8 mouse cellular contexts compared by ENCODE assay signal in genomic region chr2:90846955-90847680, GRCm38 (mm10). TPM values are rescaled to one million over a fixed set of nuclear protein-coding genes. Genes with fewer than 3 reads are reported as not detected.
DNase-seq lines count a peak whose midpoint lies in the region; ATAC-seq and TF ChIP-seq lines count a peak whose summit lies in the region.

TSS of gene Mtch2 (plus strand) at chr2:90847155.

- dilution Hi-C loops in CH12.LX (cut with MboI; ENCODE audit: extremely low pct_ligation_motif_present, extremely low pct_unique_long_range_greater_than_20kb, low sequenced_read_pairs) = no loop called here

- peak; percentile 98 for ATAC-seq in forebrain, embryonic 11.5 days (replicated peaks; ENCODE audit: low FRiP score)
- ATAC-seq in heart, embryonic 16.5 days (replicated peaks; ENCODE audit: extremely low read depth, insufficient read depth, low FRiP score) = peak; percentile 98
- peak; percentile 95 for ATAC-seq in liver, embryonic 15.5 days (ENCODE audit: insufficient read depth)
- peak; percentile 97 for ATAC-seq in neural tube, embryonic 12.5 days (ENCODE audit: low FRiP score, low read depth)

- TF ChIP-seq CTCF in CH12.LX (conservative IDR thresholded peaks at IDR 0.05 in 1 of 2, IDR thresholded peaks at IDR 0.05 in 1 of 2; ENCODE audit: low read depth in 2 of 2, low read length in 2 of 2) = no peak

- no peaks in the 10 kb centered on the region for H3K9me3 ChIP-seq in CH12.LX (replicated peaks; ENCODE audit: low read length)
- no peaks in the 10 kb centered on the region for H3K9me3 ChIP-seq in forebrain, embryonic 11.5 days (ENCODE audit: control insufficient read depth, low read length)
- no peaks in the 10 kb centered on the region for H3K9me3 ChIP-seq in heart, embryonic 16.5 days (replicated peaks; ENCODE audit: control insufficient read depth, low read length)
- no peaks in the 10 kb centered on the region for H3K9me3 ChIP-seq in liver, embryonic 15.5 days (replicated peaks)
- no peaks in the 10 kb centered on the region for H3K9me3 ChIP-seq in neural tube, embryonic 12.5 days

- peaks cover 0 to 29% of the 10 kb centered on the region in 2 experiments; a peak in 2 of 4 replicates for H3K4me1 ChIP-seq in CH12.LX (ENCODE audit: control insufficient read depth in 1 of 2, insufficient read depth in 2 of 2)
- no peaks in the 10 kb centered on the region for H3K4me1 ChIP-seq in forebrain, embryonic 11.5 days (replicated peaks; ENCODE audit: control insufficient read depth, insufficient read depth, low read length)
- peaks cover 18% of the 10 kb centered on the region for H3K4me1 ChIP-seq in heart, embryonic 16.5 days (ENCODE audit: control insufficient read depth, insufficient read depth, low read length)
- peaks cover 30% of the 10 kb centered on the region for H3K4me1 ChIP-seq in liver, embryonic 15.5 days (replicated peaks)
- peaks cover 14% of the 10 kb centered on the region for H3K4me1 ChIP-seq in neural tube, embryonic 12.5 days

- in situ Hi-C loops in CH12.LX (cut with MboI; ENCODE audit: low pct_ligation_motif_present, low pct_unique_long_range_greater_than_20kb, low sequenced_read_pairs) = no loop called here

- H3K36me3 ChIP-seq in CH12.LX (replicated peaks in 1 of 2; ENCODE audit: control insufficient read depth in 1 of 2, insufficient read depth in 1 of 2, low read length in 1 of 2) = peaks cover 15 to 28% of the 10 kb centered on the region in 2 experiments
- H3K36me3 ChIP-seq in forebrain, embryonic 11.5 days (ENCODE audit: control insufficient read depth, insufficient read depth, low read length) = peaks cover 4% of the 10 kb centered on the region; the same call in 1 of the 2 replicates
- H3K36me3 ChIP-seq in heart, embryonic 16.5 days (ENCODE audit: control insufficient read depth, insufficient read depth) = peaks cover 21% of the 10 kb centered on the region
- peaks cover 26% of the 10 kb centered on the region for H3K36me3 ChIP-seq in liver, embryonic 15.5 days (replicated peaks)
- H3K36me3 ChIP-seq in neural tube, embryonic 12.5 days = peaks cover 21% of the 10 kb centered on the region

- peak; percentile 96 for TF ChIP-seq POLR2A in CH12.LX (IDR thresholded peaks at IDR 0.05; ENCODE audit: low read depth, low read length)

- peak within 1 kb of the TSS; percentile 89 for H3K9ac ChIP-seq in CH12.LX (ENCODE audit: insufficient read depth, low read depth)
- peak within 1 kb of the TSS; percentile 73 for H3K9ac ChIP-seq in forebrain, embryonic 11.5 days (ENCODE audit: low read length)
- peak within 1 kb of the TSS; percentile 97 for H3K9ac ChIP-seq in heart, embryonic 16.5 days (ENCODE audit: low read length)
- peak within 1 kb of the TSS; percentile 86 for H3K9ac ChIP-seq in liver, embryonic 15.5 days
- H3K9ac ChIP-seq in neural tube, embryonic 12.5 days = peak within 1 kb of the TSS; percentile 90

- peak within 1 kb of the TSS; percentile 93 for H3K4me2 ChIP-seq in CH12.LX (ENCODE audit: insufficient read depth, low read depth, poor library complexity, severe bottlenecking)
- H3K4me2 ChIP-seq in forebrain, embryonic 11.5 days (ENCODE audit: low read depth, low read length, severe bottlenecking) = peak within 1 kb of the TSS; percentile 66
- H3K4me2 ChIP-seq in heart, embryonic 16.5 days (ENCODE audit: low read depth, low read length) = peak within 1 kb of the TSS; percentile 85
- peak within 1 kb of the TSS; percentile 89 for H3K4me2 ChIP-seq in liver, embryonic 15.5 days
- peak within 1 kb of the TSS; percentile 62 for H3K4me2 ChIP-seq in neural tube, embryonic 12.5 days (replicated peaks)

- H3K27ac ChIP-seq in CH12.LX (ENCODE audit: insufficient read depth, low read depth) = peak within 1 kb of the TSS; percentile 17; the same call in 1 of the 2 replicates
- H3K27ac ChIP-seq in forebrain, embryonic 11.5 days (ENCODE audit: low read depth, low read length) = peak within 1 kb of the TSS; percentile 31
- peak within 1 kb of the TSS; percentile 91 for H3K27ac ChIP-seq in heart, embryonic 16.5 days (ENCODE audit: low read length)
- H3K27ac ChIP-seq in liver, embryonic 15.5 days (replicated peaks) = peak within 1 kb of the TSS; percentile 84
- peak within 1 kb of the TSS; percentile 74 for H3K27ac ChIP-seq in neural tube, embryonic 12.5 days

- no peak for TF ChIP-seq RAD21 in CH12.LX (IDR thresholded peaks at IDR 0.05; ENCODE audit: low read depth, low read length)

- no peak for TF ChIP-seq EP300 in CH12.LX (IDR thresholded peaks at IDR 0.05; ENCODE audit: low read length)

- no peaks in the 10 kb centered on the region for H3K27me3 ChIP-seq in CH12.LX (replicated peaks)
- H3K27me3 ChIP-seq in forebrain, embryonic 11.5 days (ENCODE audit: control insufficient read depth, insufficient read depth, low read length) = no peaks in the 10 kb centered on the region
- H3K27me3 ChIP-seq in heart, embryonic 16.5 days (ENCODE audit: control insufficient read depth, insufficient read depth, low read length) = no peaks in the 10 kb centered on the region
- H3K27me3 ChIP-seq in liver, embryonic 15.5 days = no peaks in the 10 kb centered on the region
- H3K27me3 ChIP-seq in neural tube, embryonic 12.5 days (replicated peaks) = no peaks in the 10 kb centered on the region

- DNase-seq in CH12.LX (ENCODE audit: extremely low read depth) = peak; percentile 97
- peak; percentile 94 for DNase-seq in c-Kit-positive CD71-positive TER-119-negative erythroid progenitor cells, embryonic 14.5 days (ENCODE audit: low read depth)
- peak; percentile 98 for DNase-seq in forebrain, embryonic 11.5 days (ENCODE audit: low spot score)
- peak; percentile 98 to 99 for DNase-seq in kidney, postnatal 36 days
- DNase-seq in telencephalon, adult 2 months (ENCODE audit: low read depth, low spot score) = peak; percentile 94

- peaks cover 20% of the 10 kb centered on the region for H3K79me2 ChIP-seq in CH12.LX (replicated peaks; ENCODE audit: control insufficient read depth, extremely low read depth, insufficient read depth, poor library complexity, severe bottlenecking)

- under 1% methylated on average over 67 of the region's 67 CpGs for WGBS in forebrain, embryonic 11.5 days
- under 1% methylated on average over 67 of the region's 67 CpGs for WGBS in heart, embryonic 16.5 days
- WGBS in liver, embryonic 15.5 days (ENCODE audit: insufficient replicate concordance) = under 1% methylated on average over 67 of the region's 67 CpGs
- WGBS in neural tube, embryonic 12.5 days = under 1% methylated on average over 67 of the region's 67 CpGs

- H3K4me3 ChIP-seq in CH12.LX (replicated peaks in 1 of 3; ENCODE audit: low read depth in 2 of 3, low read length in 2 of 3, poor library complexity in 1 of 3) = peak within 1 kb of the TSS; percentile 81 to 85 (median 84)
- H3K4me3 ChIP-seq in forebrain, embryonic 11.5 days (ENCODE audit: low read depth, low read length) = peak within 1 kb of the TSS; percentile 63
- H3K4me3 ChIP-seq in heart, embryonic 16.5 days (ENCODE audit: low read length) = peak within 1 kb of the TSS; percentile 99
- peak within 1 kb of the TSS; percentile 86 for H3K4me3 ChIP-seq in liver, embryonic 15.5 days (replicated peaks)
- H3K4me3 ChIP-seq in neural tube, embryonic 12.5 days = peak within 1 kb of the TSS; percentile 85

TF ChIP-seq in CH12.LX, 34 proteins besides CTCF, POLR2A, EP300 and RAD21 (continues in another document):
- TF ChIP-seq ELF1 (IDR thresholded peaks at IDR 0.05; ENCODE audit: low read depth, low read length) = peak; percentile 94
- no peak; the same call in none of the 2 replicates for TF ChIP-seq SIN3A (IDR thresholded peaks at IDR 0.05; ENCODE audit: low read length)
- no peak for TF ChIP-seq ZNF384 (IDR thresholded peaks at IDR 0.05; ENCODE audit: low read depth, low read length)
- 0 out of 2 replicates have a peak, but pooled peaks have one; percentile 57 for TF ChIP-seq CHD1 (IDR thresholded peaks at IDR 0.05; ENCODE audit: low read depth, low read length)
- TF ChIP-seq ZC3H11A (IDR thresholded peaks at IDR 0.05; ENCODE audit: low read depth, low read length) = no peak
- peak; percentile 20; the same call in 1 of the 2 replicates for TF ChIP-seq MEF2A (IDR thresholded peaks at IDR 0.05; ENCODE audit: borderline replicate concordance, low read depth, low read length)
- TF ChIP-seq BHLHE40 (IDR thresholded peaks at IDR 0.05; ENCODE audit: low read depth, low read length) = peak; percentile 94
- peak; percentile 71; the same call in 1 of the 2 replicates for TF ChIP-seq TBP (conservative IDR thresholded peaks at IDR 0.05; ENCODE audit: low read depth, low read length)
- peak; percentile 80 for TF ChIP-seq POLR2AphosphoS2 (IDR thresholded peaks at IDR 0.05; ENCODE audit: low read depth, low read length)
- peak; percentile 72 for TF ChIP-seq HCFC1 (IDR thresholded peaks at IDR 0.05; ENCODE audit: low read depth, low read length)
- peak; percentile 100 for TF ChIP-seq NRF1 (IDR thresholded peaks at IDR 0.05; ENCODE audit: low read depth, low read length)
- TF ChIP-seq JUN (IDR thresholded peaks at IDR 0.05; ENCODE audit: insufficient read depth, low read depth, low read length) = no peak
- peak; percentile 12; the same call in 1 of the 2 replicates for TF ChIP-seq IRF4 (IDR thresholded peaks at IDR 0.05; ENCODE audit: low read depth, low read length)
- TF ChIP-seq MXI1 (IDR thresholded peaks at IDR 0.05; ENCODE audit: low read depth, low read length) = peak; percentile 86
- TF ChIP-seq SMC3 (IDR thresholded peaks at IDR 0.05; ENCODE audit: low read depth, low read length) = no peak
- TF ChIP-seq MAX (IDR thresholded peaks at IDR 0.05; ENCODE audit: low read length) = peak; percentile 51; the same call in 1 of the 2 replicates
- TF ChIP-seq ETS1 (conservative IDR thresholded peaks at IDR 0.05; ENCODE audit: low read depth, low read length) = peak; percentile 18; the same call in 1 of the 2 replicates
- TF ChIP-seq ZMIZ1 (IDR thresholded peaks at IDR 0.05; ENCODE audit: low read depth, low read length) = peak; percentile 73
- no peak for TF ChIP-seq GABPA (IDR thresholded peaks at IDR 0.05; ENCODE audit: insufficient replicate concordance, low read depth, low read length)
- TF ChIP-seq ZKSCAN1 (IDR thresholded peaks at IDR 0.05; ENCODE audit: borderline replicate concordance, low read depth, low read length) = no peak
- no peak for TF ChIP-seq MAFK (IDR thresholded peaks at IDR 0.05; ENCODE audit: insufficient replicate concordance, low read length)
- no peak for TF ChIP-seq JUND (conservative IDR thresholded peaks at IDR 0.05; ENCODE audit: low read depth, low read length)

RNA-seq across cellular contexts. Expression of gene Mtch2, which starts in this region (rescaled TPM):
- total RNA-seq in CH12.LX (2012; rRNA removed) (70.0 and 82.8 TPM in 2 replicates), CH12.LX (2014; rRNA removed) (158 and 173 TPM in 2 replicates)
- 162 and 209 TPM in 2 replicates for polyA plus RNA-seq in CH12.LX (2012; ENCODE audit: insufficient read length, low read depth)
- polyA plus RNA-seq in forebrain, embryonic 11.5 days (2014; fragmentation: Nextera tagmentation; extraction: Ambion mirVana) = 247 and 256 TPM in 2 replicates
- polyA plus RNA-seq in heart, embryonic 16.5 days (2015; fragmentation: Nextera tagmentation; extraction: Ambion mirVana) = 259 and 270 TPM in 2 replicates
- polyA plus RNA-seq in liver, embryonic 15.5 days (2015; fragmentation: Nextera tagmentation; extraction: Ambion mirVana) = 114 and 116 TPM in 2 replicates
- 216 and 237 TPM in 2 replicates for polyA plus RNA-seq in neural tube, embryonic 12.5 days (2016; fragmentation: Nextera tagmentation; extraction: Ambion mirVana)

Comparison
In these comparisons a context has a peak if more than half of its experiments do, and no peak if none do; other contexts are left out.
1. Peak in every context shown above with its lines: DNase-seq, ATAC-seq, H3K4me3 ChIP-seq and H3K27ac ChIP-seq.
2. H3K27ac ChIP-seq: peak in every context shown above with its lines; median percentile 91 in heart, embryonic 16.5 days; 84 in liver, embryonic 15.5 days; 74 in neural tube, embryonic 12.5 days; 31 in forebrain, embryonic 11.5 days; 17 in CH12.LX.